Mouse (Mus musculus) limb, embryonic 14.5 days (tissue): ENCODE data around the gene Snx18. TPM values are rescaled to one million over a fixed set of nuclear protein-coding genes. Genes with fewer than 3 reads are reported as not detected.

Source experiments
- ATAC-seq: fragments of 200-750 bp; cut with Nextera tagmentation; 2 replicates; pipeline ENCODE4 v1.8.0; 2017; ENCODE audit warnings: low read depth, moderate number of reproducible peaks, moderate TSS enrichment; ENCODE audit not compliant: low FRiP score
- DNase-seq: peaks from one replicate; pipeline ENCODE4 v3.0.0-alpha.2; 2015; ENCODE audit warnings: low spot score
- H3K27ac ChIP-seq: fragments of 300-500 bp; sonication (generic); replicated peaks from 2 replicates; pipeline ENCODE4 v1.5.1; 2014; ENCODE audit warnings: low read depth, mild to moderate bottlenecking, low read length, moderate library complexity, mixed read lengths
- H3K27me3 ChIP-seq: fragments of 300-500 bp; sonication (generic); 2 replicates; pipeline ENCODE4 v1.6.1; 2014; ENCODE audit warnings: low read length, mixed read lengths; ENCODE audit not compliant: control insufficient read depth, insufficient read depth
- H3K36me3 ChIP-seq: fragments of 300-500 bp; sonication (generic); 2 replicates; pipeline ENCODE4 v1.6.1; 2014; ENCODE audit warnings: mild to moderate bottlenecking, low read length, moderate library complexity, mixed read lengths; ENCODE audit not compliant: control insufficient read depth, insufficient read depth
- H3K4me1 ChIP-seq: fragments of 300-500 bp; sonication (generic); 2 replicates; pipeline ENCODE4 v1.6.1; 2014; ENCODE audit warnings: antibody characterized with exemption, low read length, mixed read lengths; ENCODE audit not compliant: control insufficient read depth, insufficient read depth
- H3K4me2 ChIP-seq: fragments of 300-500 bp; sonication (generic); replicated peaks from 2 replicates; pipeline ENCODE4 v1.6.1; 2014; ENCODE audit warnings: low read depth, mild to moderate bottlenecking, low read length, moderate library complexity; ENCODE audit not compliant: severe bottlenecking
- H3K4me3 ChIP-seq: fragments of 300-500 bp; sonication (generic); replicated peaks from 2 replicates; pipeline ENCODE4 v1.5.1; 2014; ENCODE audit warnings: low read length
- H3K9ac ChIP-seq: fragments of 300-500 bp; sonication (generic); 2 replicates; pipeline ENCODE4 v1.6.1; 2014; ENCODE audit warnings: mild to moderate bottlenecking, low read depth, low read length, moderate library complexity; ENCODE audit not compliant: severe bottlenecking
- H3K9me3 ChIP-seq: fragments of 300-500 bp; sonication (generic); 2 replicates; pipeline ENCODE4 v1.6.1; 2016; ENCODE audit warnings: low read length; ENCODE audit not compliant: control insufficient read depth
- POLR2A ChIP-seq: fragments of 200-500 bp; IDR thresholded peaks from 2 replicates; pipeline ENCODE4 v1.8.0; 2012; ENCODE audit warnings: inconsistent platforms, mild to moderate bottlenecking, moderate library complexity, borderline replicate concordance; ENCODE audit not compliant: insufficient read depth, insufficient read length; ENCODE audit errors: extremely low read depth
- WGBS: fragments of 180-500 bp; shearing (Covaris S2); extraction: QIAGEN DNeasy Blood & Tissue Kit; methylation state at CpG from one replicate; pipeline ENCODE4 v1.1.7; 2014; 5-methylcytosine and 5-hydroxymethylcytosine counted together
- polyA plus RNA-seq, 2 experiments: library from polyadenylated mRNA; depleted of rRNA in 1 of 2; stranded (reverse) in 1 of 2; unstranded in 1 of 2; fragments of >200 nt; fragmentation: Nextera tagmentation in 1 of 2; extraction: Ambion mirVana in 1 of 2; gene quantifications; 2 replicates each; pipeline versions ENCODE4 v1.2.1 to v1.2.3; 2012 to 2014

Snx18 gene
- polyA plus RNA-seq, 2 experiments = 23.8 to 37.4 TPM

GRCm38 (mm10) chr13:113579788-113580399, 38.5 kb downstream of the Snx18 start:
- no peak for TF ChIP-seq POLR2A
- no peaks in the 10 kb centered on the region for H3K36me3 ChIP-seq
- no peak overlapping the region for H3K27ac ChIP-seq
- H3K9ac ChIP-seq = no peak overlapping the region
- WGBS = 58% methylated on average over 7 of the region's 7 CpGs
- DNase-seq (no peak), ATAC-seq (no peak)
- H3K27me3 ChIP-seq = no peaks in the 10 kb centered on the region
- no peak overlapping the region for H3K4me3 ChIP-seq
- H3K4me2 ChIP-seq = no peak overlapping the region
- no peaks in the 10 kb centered on the region for H3K4me1 ChIP-seq
- H3K9me3 ChIP-seq = no peaks in the 10 kb centered on the region

- H3K4me1 ChIP-seq = peaks cover 9% of the 10 kb centered on the region
- ATAC-seq = no peak
- H3K4me2 ChIP-seq = no peak overlapping the region
- H3K27me3 ChIP-seq = no peaks in the 10 kb centered on the region
- H3K9ac ChIP-seq = no peak overlapping the region
- 77% methylated on average over 13 of the region's 13 CpGs for WGBS
- H3K4me3 ChIP-seq = no peak overlapping the region
- DNase-seq = no peak
- no peaks in the 10 kb centered on the region for H3K36me3 ChIP-seq
- H3K9me3 ChIP-seq = no peaks in the 10 kb centered on the region
- TF ChIP-seq POLR2A = no peak
- no peak overlapping the region for H3K27ac ChIP-seq
Observed at GRCm38 (mm10) chr13:113574232-113574631, 44.1 kb downstream of the Snx18 start.

GRCm38 (mm10) chr13:113573377-113573776, 45.0 kb downstream of the Snx18 start:
- ATAC-seq = no peak
- Histone ChIP-seq H3K9ac (no peak overlapping the region), H3K36me3 (no peaks in the 10 kb centered on the region), H3K27me3 (no peaks in the 10 kb centered on the region), H3K4me3 (no peak overlapping the region), H3K27ac (no peak overlapping the region), H3K4me1 (peaks cover 11% of the 10 kb centered on the region), H3K9me3 (no peaks in the 10 kb centered on the region), H3K4me2 (no peak overlapping the region)
- 86% methylated on average over 2 of the region's 2 CpGs for WGBS
- DNase-seq = no peak
- TF ChIP-seq POLR2A = no peak

- Histone ChIP-seq H3K27ac (no peak overlapping the region), H3K9ac (no peak overlapping the region), H3K4me3 (no peak overlapping the region), H3K9me3 (no peaks in the 10 kb centered on the region), H3K4me1 (peaks cover 11% of the 10 kb centered on the region), H3K27me3 (no peaks in the 10 kb centered on the region), H3K4me2 (no peak overlapping the region), H3K36me3 (no peaks in the 10 kb centered on the region)
- TF ChIP-seq POLR2A = no peak
- 63% methylated on average over 9 of the region's 9 CpGs for WGBS
- no peak for ATAC-seq
- no peak for DNase-seq
Observed at GRCm38 (mm10) chr13:113572046-113572686, 46.2 kb downstream of the Snx18 start.

- ATAC-seq (no peak), DNase-seq (no peak)
- Histone ChIP-seq H3K9ac (no peak overlapping the region), H3K4me2 (no peak overlapping the region), H3K27me3 (no peaks in the 10 kb centered on the region), H3K4me3 (no peak overlapping the region), H3K4me1 (peaks cover 11% of the 10 kb centered on the region), H3K27ac (no peak overlapping the region), H3K36me3 (no peaks in the 10 kb centered on the region), H3K9me3 (no peaks in the 10 kb centered on the region)
- 30% methylated on average over 2 of the region's 2 CpGs for WGBS
- no peak for TF ChIP-seq POLR2A
Observed at GRCm38 (mm10) chr13:113569526-113569925, 48.8 kb downstream of the Snx18 start.
